Comparison of ENCODE assay signal across 9 mouse cellular contexts in the genomic region with DNA sequence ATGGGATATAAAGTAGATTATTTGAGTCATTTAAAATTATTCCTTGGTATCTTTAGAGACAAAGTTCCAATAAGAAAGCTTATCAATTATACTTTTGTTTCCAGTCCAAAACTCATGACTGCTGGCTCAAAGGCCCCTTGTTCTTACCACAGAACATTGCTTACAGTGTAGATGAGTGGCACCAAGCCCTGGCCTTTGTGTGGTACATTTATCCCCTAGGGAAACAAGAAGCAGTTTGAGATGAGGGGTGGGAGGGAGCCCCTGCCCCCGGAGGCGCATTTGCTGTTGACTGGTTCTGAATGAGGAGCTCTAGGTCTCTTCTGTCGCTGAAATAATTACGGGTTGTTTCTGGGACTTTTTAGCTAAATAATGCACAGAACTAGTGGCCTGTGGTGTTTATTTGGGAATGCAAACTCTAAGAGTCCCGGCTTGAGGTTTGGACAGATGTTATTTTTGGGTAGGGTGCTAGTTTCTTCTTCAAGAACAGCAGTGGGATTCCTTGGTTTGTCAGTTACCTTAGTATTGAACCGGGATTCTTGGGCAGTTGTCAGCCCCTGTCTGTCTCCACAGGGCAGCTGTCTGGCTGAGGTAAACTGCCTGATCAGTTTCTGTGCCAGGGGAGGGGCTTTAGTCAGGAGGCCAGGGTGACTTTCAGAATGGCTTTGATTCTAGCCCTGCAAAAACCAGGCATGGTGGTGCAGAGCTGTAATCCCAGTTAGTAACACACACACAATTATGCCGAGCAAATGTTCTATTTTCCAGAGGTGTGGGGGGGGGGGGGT. TPM values are rescaled to one million over a fixed set of nuclear protein-coding genes. Genes with fewer than 3 reads are reported as not detected.
DNase-seq lines count a peak whose midpoint lies in the region; ATAC-seq and TF ChIP-seq lines count a peak whose summit lies in the region.
"Had no signal": no experiment of that assay in that cellular context is flagged by ENCODE, and none has a peak within 500 bp of the region (broad histone marks: within the 10 kb centered on the region; RNA-seq: fewer than 3 reads in every experiment).

No protein-coding gene starts in this region.

- dilution Hi-C loops in CH12.LX (cut with MboI; ENCODE audit: extremely low pct_ligation_motif_present, extremely low pct_unique_long_range_greater_than_20kb, low sequenced_read_pairs), result no loop called here

- in situ Hi-C loops in CH12.LX (cut with MboI; ENCODE audit: low pct_ligation_motif_present, low pct_unique_long_range_greater_than_20kb, low sequenced_read_pairs), result no loop called here

- peak; percentile 15 to 49 for DNase-seq in heart, adult 18-20 months
- no peak for DNase-seq in heart, adult 9 months (ENCODE audit: low spot score in 2 of 2)
- DNase-seq in CH12.LX (ENCODE audit: extremely low read depth), result peak; percentile 48
- DNase-seq in forebrain, postnatal 0 days, result peak; percentile 29
- no peak for DNase-seq in adrenal gland, postnatal 10 days
- no peak for DNase-seq in thymus, postnatal 0 days (ENCODE audit: low spot score)
- DNase-seq in frontal cortex, postnatal 10 days (ENCODE audit: low spot score in 2 of 2), result no peak

- ATAC-seq in forebrain, postnatal 0 days, result no peak
- ATAC-seq in limb, embryonic 13.5 days (ENCODE audit: low FRiP score, low read depth), result no peak

- H3K4me1 ChIP-seq in CH12.LX (ENCODE audit: control insufficient read depth in 1 of 2, insufficient read depth in 2 of 2), result peaks cover 37 to 97% of the 10 kb centered on the region in 2 experiments
- H3K4me1 ChIP-seq in forebrain, postnatal 0 days (ENCODE audit: insufficient read depth), result peaks cover 10% of the 10 kb centered on the region
- peaks cover 83% of the 10 kb centered on the region for H3K4me1 ChIP-seq in limb, embryonic 13.5 days

- TF ChIP-seq RAD21 in CH12.LX (IDR thresholded peaks at IDR 0.05; ENCODE audit: low read depth, low read length), result no peak

- H3K9ac ChIP-seq in CH12.LX (ENCODE audit: insufficient read depth, low read depth), result peak overlapping the region; percentile 17; the same call in 1 of the 2 replicates
- H3K9ac ChIP-seq in forebrain, postnatal 0 days, result no peak overlapping the region
- H3K9ac ChIP-seq in limb, embryonic 13.5 days, result no peak overlapping the region

- 16% methylated on average over 7 of the region's 7 CpGs for WGBS in forebrain, postnatal 0 days
- WGBS in limb, embryonic 13.5 days, result 43% methylated on average over 7 of the region's 7 CpGs

- no peaks in the 10 kb centered on the region; the same call in 1 of the 2 replicates for H3K79me2 ChIP-seq in CH12.LX (replicated peaks; ENCODE audit: control insufficient read depth, extremely low read depth, insufficient read depth, poor library complexity, severe bottlenecking)

- no peaks in the 10 kb centered on the region for H3K9me3 ChIP-seq in CH12.LX (replicated peaks; ENCODE audit: low read length)
- H3K9me3 ChIP-seq in forebrain, postnatal 0 days (ENCODE audit: low read length), result no peaks in the 10 kb centered on the region
- H3K9me3 ChIP-seq in limb, embryonic 13.5 days, result no peaks in the 10 kb centered on the region

- peak overlapping the region; percentile 48 for H3K4me2 ChIP-seq in CH12.LX (ENCODE audit: insufficient read depth, low read depth, poor library complexity, severe bottlenecking)
- no peak overlapping the region for H3K4me2 ChIP-seq in forebrain, postnatal 0 days (ENCODE audit: low read depth)
- peak overlapping the region; percentile 68 for H3K4me2 ChIP-seq in limb, embryonic 13.5 days (replicated peaks)

- H3K27me3 ChIP-seq in CH12.LX (replicated peaks), result no peaks in the 10 kb centered on the region
- H3K27me3 ChIP-seq in forebrain, postnatal 0 days (ENCODE audit: insufficient read depth, low read length), result no peaks in the 10 kb centered on the region
- H3K27me3 ChIP-seq in limb, embryonic 13.5 days, result no peaks in the 10 kb centered on the region

- peak; percentile 29; the same call in 1 of the 2 replicates for TF ChIP-seq POLR2A in CH12.LX (IDR thresholded peaks at IDR 0.05; ENCODE audit: low read depth, low read length)

- TF ChIP-seq EP300 in CH12.LX (IDR thresholded peaks at IDR 0.05; ENCODE audit: low read length), result no peak

- H3K27ac ChIP-seq in CH12.LX (ENCODE audit: insufficient read depth, low read depth), result peak overlapping the region; percentile 53; the same call in 1 of the 2 replicates
- peak overlapping the region; percentile 98 for H3K27ac ChIP-seq in forebrain, postnatal 0 days (ENCODE audit: low read depth, low read length)
- H3K27ac ChIP-seq in limb, embryonic 13.5 days, result peak overlapping the region; percentile 98

- H3K4me3 ChIP-seq in CH12.LX (replicated peaks in 1 of 3; ENCODE audit: low read depth in 2 of 3, low read length in 2 of 3, poor library complexity in 1 of 3), result no peak overlapping the region
- H3K4me3 ChIP-seq in forebrain, postnatal 0 days (ENCODE audit: low read depth, low read length), result no peak overlapping the region
- H3K4me3 ChIP-seq in limb, embryonic 13.5 days, result no peak overlapping the region

- no peak for TF ChIP-seq CTCF in CH12.LX (conservative IDR thresholded peaks at IDR 0.05 in 1 of 2, IDR thresholded peaks at IDR 0.05 in 1 of 2; ENCODE audit: low read depth in 2 of 2, low read length in 2 of 2)
- TF ChIP-seq CTCF in forebrain, postnatal 0 days (IDR thresholded peaks at IDR 0.05; ENCODE audit: low read depth), result no peak

- peaks cover 0 to 11% of the 10 kb centered on the region in 2 experiments for H3K36me3 ChIP-seq in CH12.LX (replicated peaks in 1 of 2; ENCODE audit: control insufficient read depth in 1 of 2, insufficient read depth in 1 of 2, low read length in 1 of 2)
- H3K36me3 ChIP-seq in forebrain, postnatal 0 days (ENCODE audit: insufficient read depth), result no peaks in the 10 kb centered on the region
- no peaks in the 10 kb centered on the region for H3K36me3 ChIP-seq in limb, embryonic 13.5 days

TF ChIP-seq in CH12.LX, 34 proteins besides CTCF, POLR2A, EP300 and RAD21:
- TF ChIP-seq SMC3 (IDR thresholded peaks at IDR 0.05; ENCODE audit: low read depth, low read length) (no peak), MAZ (IDR thresholded peaks at IDR 0.05; ENCODE audit: low read depth, low read length) (0 out of 2 replicates have a peak, but pooled peaks have one; percentile 14), IRF4 (IDR thresholded peaks at IDR 0.05; ENCODE audit: low read depth, low read length) (no peak)

RNA-seq across cellular contexts. Expression of a gene that starts 19.4 kb away (rescaled TPM):
- total RNA-seq in heart, adult 18-20 months (2021), result 10 to 100 TPM; 10.9 to 11.5 TPM
- total RNA-seq in CH12.LX (2012; rRNA removed) (14.3 and 20.2 TPM in 2 replicates), CH12.LX (2014; rRNA removed) (22.6 and 23.7 TPM in 2 replicates)
- polyA plus RNA-seq in CH12.LX (2012; ENCODE audit: insufficient read length, low read depth), result 13.6 and 13.7 TPM in 2 replicates
- total RNA-seq in forebrain, postnatal 0 days (2014; rRNA removed), result 6.4 and 7.7 TPM in 2 replicates
- 6.5 and 7.5 TPM in 2 replicates for polyA plus RNA-seq in forebrain, postnatal 0 days (2015; fragmentation: Nextera tagmentation; extraction: Ambion mirVana)
- polyA plus RNA-seq in limb, embryonic 13.5 days (2015; fragmentation: Nextera tagmentation; extraction: Ambion mirVana), result 15.3 and 15.7 TPM in 2 replicates
- 100 to 1,000 TPM in 1 of 2 experiments, 10 to 100 TPM in 1; 86.3 to 159 TPM for total RNA-seq in adrenal gland, postnatal 10 days (2021)
- 19.6 and 31.3 TPM in 2 replicates for polyA plus RNA-seq in thymus, postnatal 0 days (2015; fragmentation: Nextera tagmentation; extraction: Ambion mirVana)

RNA-seq across cellular contexts. Expression of a gene that starts 19.7 kb away (rescaled TPM):
- 10 to 100 TPM in 1 of 2 experiments, 1 to 10 TPM in 1; 7.8 to 13.2 TPM for total RNA-seq in heart, adult 18-20 months (2021)
- total RNA-seq in CH12.LX (2012; rRNA removed) (14.1 and 16.2 TPM in 2 replicates), CH12.LX (2014; rRNA removed) (22.5 and 23.0 TPM in 2 replicates)
- 18.2 and 25.4 TPM in 2 replicates for polyA plus RNA-seq in CH12.LX (2012; ENCODE audit: insufficient read length, low read depth)
- 21.2 and 22.7 TPM in 2 replicates for total RNA-seq in forebrain, postnatal 0 days (2014; rRNA removed)
- polyA plus RNA-seq in forebrain, postnatal 0 days (2015; fragmentation: Nextera tagmentation; extraction: Ambion mirVana), result 16.4 and 19.5 TPM in 2 replicates
- 30.4 and 33.1 TPM in 2 replicates for polyA plus RNA-seq in limb, embryonic 13.5 days (2015; fragmentation: Nextera tagmentation; extraction: Ambion mirVana)
- total RNA-seq in adrenal gland, postnatal 10 days (2021), result 10 to 100 TPM; 43.9 to 48.6 TPM
- 21.2 and 23.2 TPM in 2 replicates for polyA plus RNA-seq in thymus, postnatal 0 days (2015; fragmentation: Nextera tagmentation; extraction: Ambion mirVana)

RNA-seq across cellular contexts. Expression of a gene that starts 19.8 kb away (rescaled TPM):
- total RNA-seq in heart, adult 18-20 months (2021), result 1 to 10 TPM in 1 of 2 experiments, not detected in 1; 2.1 TPM
- total RNA-seq in CH12.LX (2012; rRNA removed), result not detected in 2 replicates
- not detected in 2 replicates for total RNA-seq in CH12.LX (2014; rRNA removed)
- polyA plus RNA-seq in CH12.LX (2012; ENCODE audit: insufficient read length, low read depth), result 0.71 TPM in 1 of 2 replicates, not detected in the other
- total RNA-seq in forebrain, postnatal 0 days (2014; rRNA removed), result not detected in 2 replicates
- 0.21 and 1.6 TPM in 2 replicates for polyA plus RNA-seq in forebrain, postnatal 0 days (2015; fragmentation: Nextera tagmentation; extraction: Ambion mirVana)
- polyA plus RNA-seq in limb, embryonic 13.5 days (2015; fragmentation: Nextera tagmentation; extraction: Ambion mirVana), result 0.47 and 1.6 TPM in 2 replicates
- total RNA-seq in adrenal gland, postnatal 10 days (2021), result 1 to 10 TPM; 4.6 to 7.4 TPM
- 2.6 and 3.2 TPM in 2 replicates for polyA plus RNA-seq in thymus, postnatal 0 days (2015; fragmentation: Nextera tagmentation; extraction: Ambion mirVana)
- total RNA-seq: liver, adult 2 months had no signal

Comparison
In these comparisons a context has a peak if more than half of its experiments do, and no peak if none do; other contexts are left out.
1. DNase-seq: peak in heart, adult 18-20 months (2 of 2), CH12.LX (single experiment) and forebrain, postnatal 0 days (single experiment); none in heart, adult 9 months (0 of 2), adrenal gland, postnatal 10 days (single experiment), thymus, postnatal 0 days (single experiment) and frontal cortex, postnatal 10 days (0 of 2).
2. Peak in every context shown above with its lines, with median percentiles within 50 percentile points of each other: H3K27ac ChIP-seq.